Mouse (Mus musculus) C2C12 (cell line): ENCODE measurements around the gene Frem2. TPM values are rescaled to one million over a fixed set of nuclear protein-coding genes. Genes with fewer than 3 reads are reported as not detected.

Source experiments
- H3K27me3 ChIP-seq: one replicate; pipeline ENCODE4 v1.6.1; 2011; ENCODE audit not compliant: control insufficient read depth, insufficient read depth, insufficient read length
- H3K36me3 ChIP-seq: one replicate; pipeline ENCODE4 v1.6.1; 2011; ENCODE audit not compliant: control insufficient read depth, insufficient read depth
- H3K4me3 ChIP-seq: one replicate; pipeline ENCODE4 v1.5.1; 2011; ENCODE audit warnings: mild to moderate bottlenecking, control low read depth; ENCODE audit not compliant: poor library complexity, insufficient read depth, severe bottlenecking
- H3K79me2 ChIP-seq: one replicate; pipeline ENCODE4 v1.6.1; 2011; ENCODE audit not compliant: control insufficient read depth, insufficient read depth
- H3K79me3 ChIP-seq: one replicate; pipeline ENCODE4 v1.6.1; 2011; ENCODE audit warnings: low read depth, control low read depth
- H3ac ChIP-seq: one replicate; pipeline ENCODE3; 2011; ENCODE audit warnings: low read depth; ENCODE audit not compliant: control insufficient read depth, insufficient read length
- CEBPB ChIP-seq: IDR thresholded peaks from one replicate; pipeline ENCODE4 v1.6.1; 2011; ENCODE audit warnings: low read depth, mild to moderate bottlenecking, control low read depth, moderate library complexity
- CTCF ChIP-seq: IDR thresholded peaks from one replicate; pipeline ENCODE4 v1.5.1; 2011; ENCODE audit not compliant: control insufficient read depth, insufficient read depth, insufficient read length
- FOSL1 ChIP-seq: IDR thresholded peaks from one replicate; pipeline ENCODE4 v1.8.0; 2011; ENCODE audit warnings: mild to moderate bottlenecking, low read length; ENCODE audit not compliant: poor library complexity, insufficient read depth, severe bottlenecking
- MAX ChIP-seq: IDR thresholded peaks from one replicate; pipeline ENCODE4 v1.6.1; 2011; ENCODE audit warnings: mild to moderate bottlenecking, control low read depth
- MYOD1 ChIP-seq: IDR thresholded peaks from one replicate; pipeline ENCODE4 v1.6.1; 2011; ENCODE audit warnings: low read depth; ENCODE audit not compliant: control insufficient read depth, insufficient read length
- MYOG ChIP-seq: IDR thresholded peaks from one replicate; pipeline ENCODE4 v1.6.1; 2011; ENCODE audit not compliant: control insufficient read depth, insufficient read length; ENCODE audit errors: extremely low read depth
- USF1 ChIP-seq: IDR thresholded peaks from one replicate; pipeline ENCODE4 v1.6.1; 2011; ENCODE audit warnings: low read depth, mild to moderate bottlenecking, control low read depth, moderate library complexity
- polyA plus RNA-seq: library from polyadenylated mRNA; unstranded; fragments of >200 nt; fragmentation: generic; extraction: Trizol; gene quantifications from one replicate; pipeline ENCODE4 v1.2.1, GENCODE M21; 2012; ENCODE audit warnings: missing spikeins

Gene Frem2
- polyA plus RNA-seq, 1 experiment = not detected

DNA sequence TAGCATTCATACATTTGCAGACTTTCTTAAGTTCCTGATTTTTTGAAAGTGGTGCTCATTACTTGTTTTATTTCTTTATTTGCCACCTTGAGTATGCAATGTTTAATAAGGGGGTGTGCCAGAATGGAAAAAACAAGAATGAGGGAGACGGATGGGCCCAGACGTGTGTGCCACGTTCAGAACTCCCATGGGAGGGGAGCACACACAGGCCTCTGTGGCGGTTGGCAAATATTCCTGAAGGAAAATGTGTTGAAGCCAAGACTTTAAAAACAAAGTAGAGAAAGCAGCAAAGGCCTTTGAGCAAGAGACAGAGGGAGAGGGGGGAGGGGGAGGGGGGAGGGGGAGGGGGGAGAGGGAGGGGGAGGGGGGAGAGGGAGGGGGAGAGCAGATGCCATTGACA, 47.3 kb downstream of the Frem2 start:
- Histone ChIP-seq H3K36me3 (no peaks in the 10 kb centered on the region), H3K4me3 (no peak overlapping the region), H3K79me2 (no peaks in the 10 kb centered on the region), H3K27me3 (peaks cover 13% of the 10 kb centered on the region), H3ac (no peak overlapping the region), H3K79me3 (no peaks in the 10 kb centered on the region)
- no peak for TF ChIP-seq USF1
- TF ChIP-seq MYOD1 = no peak
- no peak for TF ChIP-seq MYOG
- TF ChIP-seq CTCF = no peak
- TF ChIP-seq FOSL1 = no peak
- no peak for TF ChIP-seq MAX
- no peak for TF ChIP-seq CEBPB

DNA sequence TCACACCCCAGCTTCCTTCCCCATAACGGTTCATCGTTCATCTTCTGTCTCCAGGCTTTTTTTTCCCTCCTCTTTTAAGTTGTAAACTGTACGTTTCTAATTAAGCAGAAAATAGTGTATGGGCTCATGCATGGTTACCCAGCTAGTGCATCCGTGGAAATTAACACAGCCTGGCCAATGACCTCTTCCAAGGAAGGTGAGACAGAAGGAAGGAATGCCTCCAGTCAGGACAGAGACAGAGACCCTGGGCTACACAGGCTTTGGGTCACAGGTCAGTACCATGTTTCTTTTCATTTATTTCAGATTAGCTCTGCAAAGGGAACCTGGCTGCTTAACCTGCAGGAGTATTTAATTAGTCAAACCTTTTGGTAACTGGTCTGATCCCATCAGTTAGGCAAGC, 57.0 kb downstream of the Frem2 start:
- Histone ChIP-seq H3K27me3 (no peaks in the 10 kb centered on the region), H3K79me3 (no peaks in the 10 kb centered on the region), H3K4me3 (no peak overlapping the region), H3K36me3 (no peaks in the 10 kb centered on the region), H3K79me2 (no peaks in the 10 kb centered on the region), H3ac (no peak overlapping the region)
- TF ChIP-seq MYOD1 (no peak), MYOG (no peak), FOSL1 (no peak), CTCF (no peak), MAX (no peak), CEBPB (no peak), USF1 (no peak)

DNA sequence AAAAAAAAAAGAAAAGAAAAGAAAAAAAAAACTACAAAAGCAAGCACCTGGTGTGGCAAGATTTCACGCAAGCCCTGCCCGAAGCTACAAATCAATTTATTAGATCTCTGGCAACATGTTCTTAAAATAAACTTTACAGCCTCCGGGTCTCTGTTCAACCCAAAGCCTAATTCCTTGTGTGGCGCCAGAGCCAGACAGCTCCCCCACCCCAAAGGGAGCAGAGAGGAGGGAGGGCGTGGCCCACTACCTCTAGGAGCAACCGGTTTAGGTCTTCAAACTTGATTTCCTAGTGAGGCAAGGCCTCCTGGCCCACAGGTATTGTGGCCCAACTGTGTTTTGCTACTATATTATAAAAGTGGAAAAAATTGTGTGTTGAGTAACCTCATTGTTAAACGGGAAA, 57.8 kb downstream of the Frem2 start:
- no peak for TF ChIP-seq MYOD1
- no peak for TF ChIP-seq USF1
- TF ChIP-seq CTCF = no peak
- no peak for TF ChIP-seq FOSL1
- TF ChIP-seq MYOG = no peak
- TF ChIP-seq MAX = no peak
- TF ChIP-seq CEBPB = no peak
- no peak overlapping the region for H3ac ChIP-seq

DNA sequence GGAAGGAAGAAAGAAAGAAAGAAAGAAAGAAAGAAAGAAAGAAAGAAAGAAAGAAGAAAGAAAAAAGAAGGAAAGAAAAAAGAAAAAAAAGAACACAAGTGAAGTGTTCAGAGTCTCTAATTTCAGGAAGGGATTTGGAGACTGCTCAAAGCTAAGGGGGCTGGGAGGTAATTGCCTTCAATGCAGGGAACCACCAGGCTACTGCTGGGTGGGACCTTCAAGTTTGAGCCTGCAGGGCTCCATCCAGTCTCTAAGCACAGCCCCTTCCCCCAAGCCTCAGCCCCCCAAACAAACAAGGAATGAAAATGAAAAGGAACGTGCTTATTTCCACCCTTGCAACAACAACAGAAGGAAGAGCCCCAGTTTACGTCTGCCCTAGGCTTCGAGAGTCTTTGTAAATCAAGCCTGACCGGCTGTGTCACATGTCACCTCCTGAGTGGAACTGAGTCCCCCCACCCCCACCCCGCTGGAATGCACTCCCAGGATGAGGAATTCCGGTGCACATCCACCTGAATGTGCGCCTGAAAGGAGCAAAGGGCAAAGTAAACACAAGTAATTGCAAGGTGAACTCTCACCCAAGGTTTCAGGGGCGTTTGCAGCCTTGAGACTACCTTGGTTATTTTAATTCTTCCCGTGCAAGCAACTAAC, 58.9 kb downstream of the Frem2 start:
- Histone ChIP-seq H3K4me3 (no peak overlapping the region), H3ac (no peak overlapping the region), H3K27me3 (peaks cover 5% of the 10 kb centered on the region), H3K79me3 (no peaks in the 10 kb centered on the region), H3K79me2 (no peaks in the 10 kb centered on the region), H3K36me3 (no peaks in the 10 kb centered on the region)
- TF ChIP-seq MYOG (no peak), MAX (no peak), FOSL1 (no peak), USF1 (no peak), MYOD1 (no peak), CTCF (no peak), CEBPB (no peak)

More for the DNA sequence above, 57.8 kb downstream of the Frem2 start:
- Histone ChIP-seq H3K79me3 (no peaks in the 10 kb centered on the region), H3K4me3 (no peak overlapping the region), H3K79me2 (no peaks in the 10 kb centered on the region), H3K27me3 (peaks cover 5% of the 10 kb centered on the region), H3K36me3 (no peaks in the 10 kb centered on the region)

DNA sequence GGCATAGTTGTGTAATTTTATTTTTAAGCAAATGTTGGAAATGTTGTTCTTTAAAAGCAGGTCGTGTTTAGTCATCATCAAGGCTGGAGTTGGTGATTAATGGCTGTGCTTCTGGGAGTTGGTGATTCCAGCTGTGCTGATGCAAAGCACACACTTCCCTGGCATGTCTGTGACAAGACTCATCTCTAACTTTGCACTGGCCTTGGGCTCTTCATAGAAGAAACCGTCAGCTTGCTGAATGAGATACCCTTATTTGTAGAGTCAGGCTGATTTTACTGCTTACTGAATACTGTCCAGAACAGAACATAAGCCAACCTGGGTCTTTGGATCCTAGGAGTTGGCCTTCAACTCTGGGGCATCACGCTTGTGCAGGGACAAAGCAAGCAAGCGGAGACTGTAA, 62.7 kb downstream of the Frem2 start:
- TF ChIP-seq CEBPB = no peak
- TF ChIP-seq FOSL1 = no peak
- TF ChIP-seq MAX = no peak
- TF ChIP-seq CTCF = no peak
- no peak for TF ChIP-seq MYOG
- no peak for TF ChIP-seq USF1
- TF ChIP-seq MYOD1 = no peak

DNA sequence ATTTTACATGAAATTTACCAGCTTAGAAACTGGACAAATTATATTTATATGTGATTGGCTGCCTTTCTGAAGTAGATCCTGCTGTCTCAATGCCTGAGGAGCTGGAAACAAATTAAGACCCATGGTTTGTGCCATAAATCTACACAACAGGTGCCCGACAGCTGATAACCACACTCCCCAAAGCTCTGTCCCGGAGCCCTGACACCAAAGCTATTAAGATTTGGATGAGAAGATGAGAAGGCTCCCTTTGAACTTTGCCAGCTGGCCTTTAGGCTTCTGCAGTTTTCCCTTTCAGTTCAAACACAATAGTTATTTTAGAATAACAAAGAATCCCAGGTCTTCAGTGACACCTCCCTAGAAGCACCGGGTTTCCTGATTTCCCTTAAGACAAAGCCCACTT, 63.4 kb downstream of the Frem2 start:
- H3K79me2 ChIP-seq = no peaks in the 10 kb centered on the region
- H3ac ChIP-seq = no peak overlapping the region
- no peak overlapping the region for H3K4me3 ChIP-seq
- peaks cover 11% of the 10 kb centered on the region for H3K27me3 ChIP-seq
- no peak for TF ChIP-seq USF1
- no peak for TF ChIP-seq CTCF
- TF ChIP-seq MYOD1 = no peak
- TF ChIP-seq CEBPB = no peak
- TF ChIP-seq MYOG = no peak
- no peak for TF ChIP-seq FOSL1
- no peak for TF ChIP-seq MAX
- no peaks in the 10 kb centered on the region for H3K79me3 ChIP-seq
- no peaks in the 10 kb centered on the region for H3K36me3 ChIP-seq

More for the DNA sequence above, 62.7 kb downstream of the Frem2 start:
- no peak overlapping the region for H3K4me3 ChIP-seq
- H3K36me3 ChIP-seq = no peaks in the 10 kb centered on the region
- H3K79me2 ChIP-seq = no peaks in the 10 kb centered on the region
- H3ac ChIP-seq = no peak overlapping the region
- no peaks in the 10 kb centered on the region for H3K79me3 ChIP-seq
- H3K27me3 ChIP-seq = peaks cover 9% of the 10 kb centered on the region
